Mouse (Mus musculus): ENCODE results near the gene Lamtor2.
"Not testable (repeated sequence)": the region's sequence is repeated elsewhere in the genome, so short reads cannot be mapped to it uniquely, and the experiment has no call there.

Lamtor2 gene

GRCm38 (mm10) chr3:88552676-88553524 is at the start of gene Lamtor2:
Lamtor2 (minus strand) TSS chr3:88553074.
- DNase-seq (ENCODE audit: low spot score) = peak; percentile 98

GRCm38 (mm10) chr3:88602466-88602865 is 49.6 kb upstream of the Lamtor2 start:
- DNase-seq (ENCODE audit: low spot score) = no peak

- DNase-seq (ENCODE audit: low spot score) = not testable (repeated sequence)
Observed at GRCm38 (mm10) chr3:88596547-88596946, 43.7 kb upstream of the Lamtor2 start.

- DNase-seq (ENCODE audit: low spot score) = no peak
Observed at GRCm38 (mm10) chr3:88593893-88594580, 41.2 kb upstream of the Lamtor2 start.

- DNase-seq (ENCODE audit: low spot score) = no peak
Observed at GRCm38 (mm10) chr3:88592942-88593576, 40.2 kb upstream of the Lamtor2 start.

GRCm38 (mm10) chr3:88591950-88592731 is 39.3 kb upstream of the Lamtor2 start:
- no peak for DNase-seq (ENCODE audit: low spot score)

GRCm38 (mm10) chr3:88591044-88591443 is 38.2 kb upstream of the Lamtor2 start:
- DNase-seq (ENCODE audit: low spot score) = no peak

- no peak for DNase-seq (ENCODE audit: low spot score)
Observed at GRCm38 (mm10) chr3:88590246-88590645, 37.4 kb upstream of the Lamtor2 start.

- DNase-seq (ENCODE audit: low spot score) = no peak
Observed at GRCm38 (mm10) chr3:88586640-88587039, 33.8 kb upstream of the Lamtor2 start.

GRCm38 (mm10) chr3:88585769-88586168 is 32.9 kb upstream of the Lamtor2 start:
- DNase-seq (ENCODE audit: low spot score) = no peak

- peak; percentile 84 for DNase-seq (ENCODE audit: low spot score)
Observed at GRCm38 (mm10) chr3:88579454-88580117, 26.7 kb upstream of the Lamtor2 start.

- no peak for DNase-seq (ENCODE audit: low spot score)
Observed at GRCm38 (mm10) chr3:88578498-88579424, 25.9 kb upstream of the Lamtor2 start.

- not testable (repeated sequence) for DNase-seq (ENCODE audit: low spot score)
Observed at GRCm38 (mm10) chr3:88577846-88578245, 25.0 kb upstream of the Lamtor2 start.

GRCm38 (mm10) chr3:88575540-88575939 is 22.7 kb upstream of the Lamtor2 start, which contains the start of gene Ssr2:
Ssr2 (plus strand) TSS chr3:88575876.
- no peak for DNase-seq (ENCODE audit: low spot score)

GRCm38 (mm10) chr3:88573810-88574209 is 20.9 kb upstream of the Lamtor2 start:
- no peak for DNase-seq (ENCODE audit: low spot score)

- DNase-seq (ENCODE audit: low spot score) = no peak
Observed at GRCm38 (mm10) chr3:88572835-88573234, 20.0 kb upstream of the Lamtor2 start.

GRCm38 (mm10) chr3:88571856-88572255 is 19.0 kb upstream of the Lamtor2 start:
- no peak for DNase-seq (ENCODE audit: low spot score)

- DNase-seq (ENCODE audit: low spot score) = no peak
Observed at GRCm38 (mm10) chr3:88570341-88570740, 17.5 kb upstream of the Lamtor2 start.

GRCm38 (mm10) chr3:88569694-88570093 is 16.8 kb upstream of the Lamtor2 start:
- DNase-seq (ENCODE audit: low spot score) = no peak

GRCm38 (mm10) chr3:88569093-88569492 is 16.2 kb upstream of the Lamtor2 start:
- no peak for DNase-seq (ENCODE audit: low spot score)

All from testis, postnatal 14 days (tissue).